Mouse (Mus musculus) kidney, adult 2 months (tissue): ENCODE data around the gene Elovl6. TPM values are rescaled to one million over a fixed set of nuclear protein-coding genes. Genes with fewer than 3 reads are reported as not detected.

Experiments used
- DNase-seq: peaks from one replicate; pipeline ENCODE4 v3.0.0; 2021
- H3K27ac ChIP-seq: fragments of 200-500 bp; 2 replicates; pipeline ENCODE4 v1.5.1; 2012; ENCODE audit warnings: low read depth, low read length, control low read depth, inconsistent platforms; ENCODE audit not compliant: insufficient read depth
- H3K27me3 ChIP-seq: fragments of 200-500 bp; replicated peaks from 2 replicates; pipeline ENCODE4 v1.6.1; 2012; ENCODE audit warnings: mild to moderate bottlenecking, moderate library complexity, low read length, inconsistent platforms; ENCODE audit not compliant: control insufficient read depth, insufficient read depth
- H3K36me3 ChIP-seq: fragments of 200-500 bp; 2 replicates; pipeline ENCODE4 v1.6.1; 2012; ENCODE audit warnings: mild to moderate bottlenecking, moderate library complexity, low read length, inconsistent platforms; ENCODE audit not compliant: control insufficient read depth, insufficient read depth
- H3K4me1 ChIP-seq: fragments of 200-500 bp; 2 replicates; pipeline ENCODE4 v1.6.1; 2011; ENCODE audit warnings: low read length; ENCODE audit not compliant: control insufficient read depth, insufficient read depth
- H3K4me3 ChIP-seq: fragments of 200-500 bp; 2 replicates; pipeline ENCODE4 v1.5.1; 2011; ENCODE audit warnings: mild to moderate bottlenecking, low read depth, low read length, control low read depth; ENCODE audit not compliant: insufficient read depth
- CTCF ChIP-seq: fragments of 200-500 bp; conservative IDR thresholded peaks from 2 replicates; pipeline ENCODE4 v1.5.1; 2011; ENCODE audit warnings: low read depth, mild to moderate bottlenecking, control low read depth, low read length, moderate library complexity, mixed read lengths; ENCODE audit not compliant: insufficient read depth, insufficient read length
- POLR2A ChIP-seq: fragments of 200-500 bp; IDR thresholded peaks from one replicate; pipeline ENCODE4 v1.6.1; 2011; ENCODE audit warnings: low read depth, low read length, control low read depth
- WGBS: fragments of 180-500 bp; shearing (Covaris S2); methylation state at CpG from one replicate; pipeline ENCODE4 v1.1.7; 2018; 5-methylcytosine and 5-hydroxymethylcytosine counted together
- polyA plus RNA-seq: library from polyadenylated mRNA; depleted of rRNA; stranded (reverse); fragments of >200 nt; gene quantifications from 2 replicates; pipeline ENCODE4 v1.2.3, GENCODE M21; 2012

Gene Elovl6
- polyA plus RNA-seq, 1 experiment, result 73.0 TPM

GRCm38 (mm10) chr3:129566876-129567275, 34.7 kb downstream of the Elovl6 start:
- no peak for DNase-seq
- H3K36me3 ChIP-seq, result no peaks in the 10 kb centered on the region
- H3K27me3 ChIP-seq, result no peaks in the 10 kb centered on the region
- H3K4me3 ChIP-seq, result no peak overlapping the region
- WGBS, result 80% methylated on average over 5 of the region's 5 CpGs
- peaks cover 18% of the 10 kb centered on the region for H3K4me1 ChIP-seq
- TF ChIP-seq POLR2A (no peak), CTCF (no peak)
- H3K27ac ChIP-seq, result no peak overlapping the region

GRCm38 (mm10) chr3:129568506-129568905, 36.4 kb downstream of the Elovl6 start:
- no peak for DNase-seq
- WGBS, result 56% methylated on average over 7 of the region's 7 CpGs
- Histone ChIP-seq H3K4me3 (no peak overlapping the region), H3K27me3 (no peaks in the 10 kb centered on the region), H3K27ac (no peak overlapping the region), H3K4me1 (peaks cover 18% of the 10 kb centered on the region), H3K36me3 (no peaks in the 10 kb centered on the region)
- TF ChIP-seq CTCF (no peak), POLR2A (no peak)

- no peak for TF ChIP-seq CTCF
- TF ChIP-seq POLR2A, result no peak
- Histone ChIP-seq H3K27ac (no peak overlapping the region), H3K4me3 (no peak overlapping the region), H3K27me3 (no peaks in the 10 kb centered on the region), H3K4me1 (peaks cover 18% of the 10 kb centered on the region), H3K36me3 (no peaks in the 10 kb centered on the region)
- WGBS, result 69% methylated on average over 8 of the region's 8 CpGs
- DNase-seq, result peak; percentile 92
Measured at GRCm38 (mm10) chr3:129570989-129571388, 38.8 kb downstream of the Elovl6 start.

GRCm38 (mm10) chr3:129571642-129572041, 39.5 kb downstream of the Elovl6 start:
- 55% methylated on average over 5 of the region's 5 CpGs for WGBS
- Histone ChIP-seq H3K27ac (no peak overlapping the region), H3K36me3 (no peaks in the 10 kb centered on the region), H3K4me1 (peaks cover 18% of the 10 kb centered on the region), H3K4me3 (no peak overlapping the region), H3K27me3 (no peaks in the 10 kb centered on the region)
- DNase-seq, result peak; percentile 37
- TF ChIP-seq CTCF (no peak), POLR2A (no peak)

- TF ChIP-seq CTCF, result no peak
- TF ChIP-seq POLR2A, result no peak
- Histone ChIP-seq H3K4me3 (no peak overlapping the region), H3K4me1 (peaks cover 18% of the 10 kb centered on the region), H3K36me3 (no peaks in the 10 kb centered on the region), H3K27ac (no peak overlapping the region), H3K27me3 (no peaks in the 10 kb centered on the region)
- DNase-seq, result no peak
- 94% methylated on average over 4 of the region's 4 CpGs for WGBS
Measured at GRCm38 (mm10) chr3:129572959-129573358, 40.8 kb downstream of the Elovl6 start.

- TF ChIP-seq CTCF (no peak), POLR2A (no peak)
- DNase-seq, result no peak
- WGBS, result 83% methylated on average over 4 of the region's 4 CpGs
- Histone ChIP-seq H3K4me1 (peaks cover 18% of the 10 kb centered on the region), H3K27ac (no peak overlapping the region), H3K36me3 (no peaks in the 10 kb centered on the region), H3K27me3 (no peaks in the 10 kb centered on the region), H3K4me3 (no peak overlapping the region)
Measured at GRCm38 (mm10) chr3:129573609-129574008, 41.5 kb downstream of the Elovl6 start.

- Histone ChIP-seq H3K36me3 (no peaks in the 10 kb centered on the region), H3K27ac (no peak overlapping the region), H3K27me3 (no peaks in the 10 kb centered on the region), H3K4me3 (no peak overlapping the region), H3K4me1 (peaks cover 12% of the 10 kb centered on the region)
- TF ChIP-seq POLR2A, result no peak
- no peak for TF ChIP-seq CTCF
- no peak for DNase-seq
- WGBS, result 96% methylated on average over 4 of the region's 4 CpGs
Measured at GRCm38 (mm10) chr3:129575086-129575485, 42.9 kb downstream of the Elovl6 start.
